Mouse (Mus musculus) erythroblast, embryonic 14.5 days (primary cell): Measurements from ENCODE around the gene Dnajc15.

Experiments
- GATA1 ChIP-seq: IDR thresholded peaks from 2 replicates; pipeline ENCODE4 v1.6.1; 2012; ENCODE audit warnings: low read length, inconsistent platforms, mixed read lengths
- TAL1 ChIP-seq: IDR thresholded peaks from 3 replicates; pipeline ENCODE4 v1.6.1; 2012; ENCODE audit warnings: low read length, inconsistent platforms, mixed read lengths

DNA sequence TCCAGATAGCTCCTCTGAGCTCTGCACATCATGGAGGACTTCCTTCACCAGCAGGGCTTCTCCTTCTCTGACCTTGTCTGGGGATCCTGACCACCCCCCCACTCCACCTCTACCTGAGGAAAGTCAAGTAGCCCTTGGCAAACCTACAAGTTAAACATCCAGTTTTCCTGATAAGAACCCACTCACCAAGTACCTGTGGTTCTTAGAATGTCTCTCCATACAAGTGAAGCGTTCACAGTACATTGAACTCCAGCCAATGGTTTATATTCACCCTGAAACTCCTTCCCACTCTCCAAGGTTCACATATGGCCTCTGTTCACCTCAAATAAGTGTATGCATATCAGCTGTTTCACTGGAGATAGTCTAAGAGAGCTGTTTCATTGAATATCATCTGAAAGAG, 97.6 kb downstream of the Dnajc15 start:
- TF ChIP-seq GATA1 = no peak
- TF ChIP-seq TAL1 = no peak
